ENCODE assay signal across 25 mouse cellular contexts in genomic region chr14:25537351-25537750, GRCm38 (mm10).
DNase-seq lines count a peak whose midpoint lies in the region; ATAC-seq and TF ChIP-seq lines count a peak whose summit lies in the region.
"Had no signal": no experiment of that assay in that cellular context is flagged by ENCODE, and none has a peak within 500 bp of the region (broad histone marks: within the 10 kb centered on the region; RNA-seq: fewer than 3 reads in every experiment).

No protein-coding gene starts in this region.

- H3K4me1 ChIP-seq in heart, embryonic 11.5 days (ENCODE audit: control insufficient read depth, insufficient read depth, low read length) = peaks cover 52% of the 10 kb centered on the region
- H3K4me1 ChIP-seq in limb, embryonic 12.5 days (replicated peaks) = peaks cover 19% of the 10 kb centered on the region
- H3K4me1 ChIP-seq in limb, embryonic 10.5 days = peaks cover 35% of the 10 kb centered on the region
- peaks cover 83% of the 10 kb centered on the region for H3K4me1 ChIP-seq in liver, embryonic 13.5 days (replicated peaks)
- H3K4me1 ChIP-seq in liver, postnatal 0 days (ENCODE audit: insufficient read depth) = peaks cover 39% of the 10 kb centered on the region

- no peaks in the 10 kb centered on the region for H3K27me3 ChIP-seq in heart, embryonic 11.5 days (ENCODE audit: control insufficient read depth, insufficient read depth, low read length)
- no peaks in the 10 kb centered on the region for H3K27me3 ChIP-seq in limb, embryonic 12.5 days
- no peaks in the 10 kb centered on the region for H3K27me3 ChIP-seq in limb, embryonic 10.5 days (ENCODE audit: low read depth, poor library complexity, severe bottlenecking)
- no peaks in the 10 kb centered on the region for H3K27me3 ChIP-seq in liver, embryonic 13.5 days
- no peaks in the 10 kb centered on the region for H3K27me3 ChIP-seq in liver, postnatal 0 days (ENCODE audit: insufficient read depth, low read length)
- H3K27me3 ChIP-seq: embryonic facial prominence, embryonic 12.5 days; embryonic facial prominence, embryonic 15.5 days; heart, embryonic 13.5 days; intestine, embryonic 15.5 days had no signal

- H3K9me3 ChIP-seq in heart, embryonic 11.5 days (replicated peaks; ENCODE audit: control insufficient read depth, low read length) = no peaks in the 10 kb centered on the region
- H3K9me3 ChIP-seq in limb, embryonic 12.5 days = no peaks in the 10 kb centered on the region
- no peaks in the 10 kb centered on the region for H3K9me3 ChIP-seq in limb, embryonic 10.5 days (replicated peaks)
- H3K9me3 ChIP-seq in liver, embryonic 13.5 days (replicated peaks) = no peaks in the 10 kb centered on the region
- no peaks in the 10 kb centered on the region for H3K9me3 ChIP-seq in liver, postnatal 0 days (ENCODE audit: low read length)
- H3K9me3 ChIP-seq: embryonic facial prominence, embryonic 12.5 days; embryonic facial prominence, embryonic 15.5 days; heart, embryonic 13.5 days; intestine, embryonic 15.5 days had no signal

- no peak for TF ChIP-seq CTCF in liver, postnatal 0 days (IDR thresholded peaks at IDR 0.05; ENCODE audit: low read depth)

- no peak for TF ChIP-seq EP300 in liver, postnatal 0 days (IDR thresholded peaks at IDR 0.05; ENCODE audit: low read depth)

- no peak overlapping the region; the same call in 1 of the 2 replicates for H3K4me2 ChIP-seq in heart, embryonic 11.5 days
- no peak overlapping the region for H3K4me2 ChIP-seq in limb, embryonic 12.5 days
- no peak overlapping the region for H3K4me2 ChIP-seq in liver, embryonic 13.5 days
- no peak overlapping the region for H3K4me2 ChIP-seq in liver, postnatal 0 days (ENCODE audit: low read depth, low read length)
- H3K4me2 ChIP-seq: embryonic facial prominence, embryonic 12.5 days; embryonic facial prominence, embryonic 15.5 days; heart, embryonic 13.5 days; hindbrain, embryonic 14.5 days; intestine, embryonic 15.5 days had no signal

- no peak overlapping the region for H3K4me3 ChIP-seq in heart, embryonic 11.5 days (ENCODE audit: low read depth, low read length)
- H3K4me3 ChIP-seq in limb, embryonic 12.5 days (replicated peaks) = no peak overlapping the region
- no peak overlapping the region for H3K4me3 ChIP-seq in limb, embryonic 10.5 days
- no peak overlapping the region for H3K4me3 ChIP-seq in liver, embryonic 13.5 days (replicated peaks)
- H3K4me3 ChIP-seq in liver, postnatal 0 days (ENCODE audit: low read depth, low read length) = no peak overlapping the region
- H3K4me3 ChIP-seq: embryonic facial prominence, embryonic 12.5 days; embryonic facial prominence, embryonic 15.5 days; heart, adult 2 months; heart, embryonic 13.5 days; intestine, embryonic 15.5 days had no signal

- WGBS in heart, embryonic 11.5 days (ENCODE audit: insufficient replicate concordance) = 100% methylated on average over 1 of the region's 1 CpGs
- 96% methylated on average over 1 of the region's 1 CpGs for WGBS in limb, embryonic 12.5 days
- 100% methylated on average over 1 of the region's 1 CpGs for WGBS in limb, embryonic 10.5 days
- WGBS in liver, embryonic 13.5 days (ENCODE audit: insufficient replicate concordance) = 90% methylated on average over 1 of the region's 1 CpGs
- WGBS in liver, postnatal 0 days (ENCODE audit: insufficient replicate concordance) = 97% methylated on average over 1 of the region's 1 CpGs

- peak overlapping the region; percentile 17; the same call in 1 of the 2 replicates for H3K27ac ChIP-seq in heart, embryonic 11.5 days (ENCODE audit: low read depth, low read length)
- H3K27ac ChIP-seq in limb, embryonic 12.5 days = 0 out of 2 replicates have a peak overlapping the region, but pooled peaks have one; percentile 7
- no peak overlapping the region for H3K27ac ChIP-seq in limb, embryonic 10.5 days
- 0 out of 2 replicates have a peak overlapping the region, but pooled peaks have one; percentile 66 for H3K27ac ChIP-seq in liver, embryonic 13.5 days
- no peak overlapping the region for H3K27ac ChIP-seq in liver, postnatal 0 days (ENCODE audit: low read depth)
- H3K27ac ChIP-seq: embryonic facial prominence, embryonic 12.5 days; embryonic facial prominence, embryonic 15.5 days; heart, adult 2 months; heart, embryonic 13.5 days; intestine, embryonic 15.5 days had no signal

- no peak for ATAC-seq in heart, embryonic 11.5 days (replicated peaks; ENCODE audit: insufficient number of reproducible peaks, low FRiP score, low TSS enrichment)
- no peak for ATAC-seq in limb, embryonic 12.5 days (ENCODE audit: insufficient number of reproducible peaks, insufficient read depth, low FRiP score, low TSS enrichment, low read depth)
- no peak for ATAC-seq in liver, embryonic 13.5 days (ENCODE audit: low read depth)
- ATAC-seq in liver, postnatal 0 days = no peak
- ATAC-seq: CD4-positive, CD25-positive, alpha-beta regulatory T cell, adult 4 months; forebrain, embryonic 14.5 days; forebrain, postnatal 0 days; intestine, embryonic 15.5 days had no signal

- no peak overlapping the region for H3K9ac ChIP-seq in heart, embryonic 11.5 days (ENCODE audit: low read depth, low read length)
- no peak overlapping the region for H3K9ac ChIP-seq in limb, embryonic 12.5 days (replicated peaks)
- H3K9ac ChIP-seq in liver, embryonic 13.5 days = no peak overlapping the region
- no peak overlapping the region for H3K9ac ChIP-seq in liver, postnatal 0 days (replicated peaks)
- H3K9ac ChIP-seq: embryonic facial prominence, embryonic 12.5 days; embryonic facial prominence, embryonic 15.5 days; forebrain, postnatal 0 days; heart, embryonic 13.5 days; hindbrain, embryonic 14.5 days; intestine, embryonic 15.5 days had no signal

- no peak for DNase-seq in heart, adult 9 months (ENCODE audit: low spot score in 2 of 2)
- no peak for DNase-seq in limb, embryonic 10.5 days (ENCODE audit: low spot score)
- DNase-seq in liver, embryonic 13.5 days = no peak
- no peak for DNase-seq in liver, postnatal 0 days
- DNase-seq in ovary, postnatal 36 days (ENCODE audit: low spot score) = no peak
- DNase-seq: adrenal gland, adult 2 months; adrenal gland, postnatal 14 days; cerebellum, adult 11 months; cerebellum, adult 2 months; cerebellum, adult 9-11 months; cerebellum, postnatal 25 days; forebrain, postnatal 0 days; gastrocnemius, postnatal 10 days; gastrocnemius, postnatal 36 days; heart, adult 2 months; heart, postnatal 14 days had no signal

- peaks cover 8% of the 10 kb centered on the region for H3K36me3 ChIP-seq in heart, embryonic 11.5 days (ENCODE audit: control insufficient read depth, insufficient read depth, low read length)
- H3K36me3 ChIP-seq in limb, embryonic 12.5 days = peaks cover 87% of the 10 kb centered on the region
- H3K36me3 ChIP-seq in limb, embryonic 10.5 days = peaks cover 97% of the 10 kb centered on the region
- H3K36me3 ChIP-seq in liver, embryonic 13.5 days = peaks cover 21% of the 10 kb centered on the region
- H3K36me3 ChIP-seq in liver, postnatal 0 days (replicated peaks; ENCODE audit: insufficient read depth, low read length) = peaks cover 34% of the 10 kb centered on the region

Comparison
In these comparisons a context has a peak if more than half of its experiments do, and no peak if none do; other contexts are left out.
1. H3K27ac ChIP-seq: peak in heart, embryonic 11.5 days (single experiment), limb, embryonic 12.5 days (single experiment) and liver, embryonic 13.5 days (single experiment); none in limb, embryonic 10.5 days (single experiment) and liver, postnatal 0 days (single experiment).